Mouse (Mus musculus) neural tube, embryonic 14.5 days (tissue): ENCODE data around the gene Col4a5. TPM values are rescaled to one million over a fixed set of nuclear protein-coding genes. Genes with fewer than 3 reads are reported as not detected.

ENCODE experiments used
- polyA plus RNA-seq: library from polyadenylated mRNA; unstranded; fragments of >200 nt; fragmentation: Nextera tagmentation; extraction: Ambion mirVana; gene quantifications from 2 replicates; pipeline ENCODE4 v1.2.1, GENCODE M21; 2014

Gene Col4a5
- polyA plus RNA-seq, 1 experiment from 2014 or later = 4.3 TPM

Other genes with a start within 250 kb of the Col4a5 start
- 0.37 and 3.1 TPM in 2 replicates for gene Col4a6, start 1.3 kb upstream of the Col4a5 start, polyA plus RNA-seq
- gene Irs4, start 249.9 kb downstream of the Col4a5 start, polyA plus RNA-seq = 0.58 and 0.87 TPM in 2 replicates